ENCODE assay signal across 8 mouse cellular contexts in genomic region chr6:7965833-7966522, GRCm38 (mm10).
DNase-seq lines count a peak whose midpoint lies in the region; ATAC-seq and TF ChIP-seq lines count a peak whose summit lies in the region.

No protein-coding gene starts in this region.

- H3K4me2 ChIP-seq in forebrain, embryonic 12.5 days, result no peak overlapping the region
- H3K4me2 ChIP-seq in forebrain, embryonic 15.5 days (replicated peaks), result no peak overlapping the region
- H3K4me2 ChIP-seq in hindbrain, embryonic 16.5 days (ENCODE audit: low read length), result no peak overlapping the region
- H3K4me2 ChIP-seq in midbrain, embryonic 13.5 days (replicated peaks), result no peak overlapping the region

- ATAC-seq in forebrain, embryonic 12.5 days (ENCODE audit: low FRiP score), result peak; percentile 55
- ATAC-seq in forebrain, embryonic 15.5 days (replicated peaks), result no peak
- peak; percentile 76 for ATAC-seq in hindbrain, embryonic 16.5 days
- peak; percentile 70 for ATAC-seq in midbrain, embryonic 13.5 days

- H3K27me3 ChIP-seq in forebrain, embryonic 12.5 days, result no peaks in the 10 kb centered on the region
- H3K27me3 ChIP-seq in forebrain, embryonic 15.5 days, result no peaks in the 10 kb centered on the region
- H3K27me3 ChIP-seq in hindbrain, embryonic 16.5 days (replicated peaks; ENCODE audit: control insufficient read depth, insufficient read depth, low read length), result no peaks in the 10 kb centered on the region
- H3K27me3 ChIP-seq in midbrain, embryonic 13.5 days, result no peaks in the 10 kb centered on the region

- H3K9me3 ChIP-seq in forebrain, embryonic 12.5 days, result no peaks in the 10 kb centered on the region
- no peaks in the 10 kb centered on the region for H3K9me3 ChIP-seq in forebrain, embryonic 15.5 days
- no peaks in the 10 kb centered on the region for H3K9me3 ChIP-seq in hindbrain, embryonic 16.5 days (ENCODE audit: control insufficient read depth, low read length)
- no peaks in the 10 kb centered on the region for H3K9me3 ChIP-seq in midbrain, embryonic 13.5 days

- 66% methylated on average over 11 of the region's 11 CpGs for WGBS in forebrain, embryonic 12.5 days
- 59% methylated on average over 11 of the region's 11 CpGs for WGBS in forebrain, embryonic 15.5 days
- WGBS in hindbrain, embryonic 16.5 days, result 39% methylated on average over 11 of the region's 11 CpGs
- 57% methylated on average over 11 of the region's 11 CpGs for WGBS in midbrain, embryonic 13.5 days

- peak; percentile 43 for DNase-seq in brain, embryonic 14.5 days (ENCODE audit: low read depth)
- no peak for DNase-seq in urinary bladder, postnatal 10 days (ENCODE audit: low spot score)
- no peak for DNase-seq in spleen, adult 12 weeks (ENCODE audit: low spot score)
- no peak for DNase-seq in layer of hippocampus, postnatal 36 days

- no peak for TF ChIP-seq POLR2A in brain, embryonic 14.5 days (IDR thresholded peaks at IDR 0.05; ENCODE audit: borderline replicate concordance, extremely low read depth, insufficient read depth, insufficient read length, poor library complexity, severe bottlenecking)

- H3K27ac ChIP-seq in forebrain, embryonic 12.5 days, result no peak overlapping the region
- H3K27ac ChIP-seq in forebrain, embryonic 15.5 days (replicated peaks), result no peak overlapping the region
- no peak overlapping the region for H3K27ac ChIP-seq in hindbrain, embryonic 16.5 days (ENCODE audit: low read depth, low read length)
- H3K27ac ChIP-seq in midbrain, embryonic 13.5 days, result no peak overlapping the region

- no peak overlapping the region for H3K9ac ChIP-seq in forebrain, embryonic 12.5 days
- H3K9ac ChIP-seq in forebrain, embryonic 15.5 days (replicated peaks), result no peak overlapping the region
- H3K9ac ChIP-seq in hindbrain, embryonic 16.5 days (ENCODE audit: low read depth, low read length), result no peak overlapping the region
- H3K9ac ChIP-seq in midbrain, embryonic 13.5 days (replicated peaks), result no peak overlapping the region

- H3K36me3 ChIP-seq in forebrain, embryonic 12.5 days (replicated peaks), result no peaks in the 10 kb centered on the region
- H3K36me3 ChIP-seq in forebrain, embryonic 15.5 days, result no peaks in the 10 kb centered on the region
- no peaks in the 10 kb centered on the region for H3K36me3 ChIP-seq in hindbrain, embryonic 16.5 days (ENCODE audit: control insufficient read depth, insufficient read depth, low read length)
- no peaks in the 10 kb centered on the region for H3K36me3 ChIP-seq in midbrain, embryonic 13.5 days

- no peak overlapping the region for H3K4me3 ChIP-seq in forebrain, embryonic 12.5 days (replicated peaks)
- no peak overlapping the region for H3K4me3 ChIP-seq in forebrain, embryonic 15.5 days
- H3K4me3 ChIP-seq in hindbrain, embryonic 16.5 days (ENCODE audit: low read length), result no peak overlapping the region
- H3K4me3 ChIP-seq in midbrain, embryonic 13.5 days (replicated peaks), result no peak overlapping the region

- TF ChIP-seq CTCF in brain, embryonic 14.5 days (IDR thresholded peaks at IDR 0.05; ENCODE audit: borderline replicate concordance, extremely low read depth, insufficient read depth, insufficient read length), result no peak

- H3K4me1 ChIP-seq in forebrain, embryonic 12.5 days, result peaks cover 5% of the 10 kb centered on the region; the same call in 1 of the 2 replicates
- H3K4me1 ChIP-seq in forebrain, embryonic 15.5 days, result no peaks in the 10 kb centered on the region
- no peaks in the 10 kb centered on the region; the same call in 1 of the 2 replicates for H3K4me1 ChIP-seq in hindbrain, embryonic 16.5 days (ENCODE audit: control insufficient read depth, insufficient read depth, low read depth, low read length)
- peaks cover 3% of the 10 kb centered on the region for H3K4me1 ChIP-seq in midbrain, embryonic 13.5 days (replicated peaks)
